Mouse (Mus musculus) cerebellum, adult (tissue): ENCODE results near the gene Fgf16.

Source experiments
- ATAC-seq: cut with Nextera tagmentation; 2 replicates; pipeline ENCODE4 v1.9.2; 2017; ENCODE audit warnings: mild to moderate bottlenecking, moderate library complexity, mixed read lengths; ENCODE audit not compliant: insufficient number of reproducible peaks, low FRiP score, low TSS enrichment

Fgf16 gene

GRCm38 (mm10) chrX:105764162-105765004 lies at the start of gene Fgf16:
TSS of gene Fgf16 (plus strand) at chrX:105764279.
- ATAC-seq, result 0 out of 2 replicates have a peak, but pooled peaks have one; percentile 10

- ATAC-seq, result no peak
Observed at GRCm38 (mm10) chrX:105714740-105715139, 49.3 kb upstream of the Fgf16 start.

- ATAC-seq, result no peak
Observed at GRCm38 (mm10) chrX:105715789-105716321, 48.2 kb upstream of the Fgf16 start.

GRCm38 (mm10) chrX:105718388-105718787 lies 45.7 kb upstream of the Fgf16 start:
- no peak for ATAC-seq

- ATAC-seq, result no peak
Observed at GRCm38 (mm10) chrX:105718943-105719342, 45.1 kb upstream of the Fgf16 start.

- ATAC-seq, result no peak
Observed at GRCm38 (mm10) chrX:105724174-105724573, 39.9 kb upstream of the Fgf16 start.

- no peak for ATAC-seq
Observed at GRCm38 (mm10) chrX:105762847-105763527, 1.1 kb upstream of the Fgf16 start.

GRCm38 (mm10) chrX:105763612-105764011 lies 467 bp upstream of the Fgf16 start:
- ATAC-seq, result 0 out of 2 replicates have a peak, but pooled peaks have one; percentile 11

GRCm38 (mm10) chrX:105765005-105765706 lies 1.1 kb downstream of the Fgf16 start:
- ATAC-seq, result no peak

- ATAC-seq, result no peak
Observed at GRCm38 (mm10) chrX:105766013-105766412, 1.9 kb downstream of the Fgf16 start.

- ATAC-seq, result no peak
Observed at GRCm38 (mm10) chrX:105767177-105767764, 3.2 kb downstream of the Fgf16 start.

GRCm38 (mm10) chrX:105767932-105768331 lies 3.9 kb downstream of the Fgf16 start:
- ATAC-seq, result no peak

GRCm38 (mm10) chrX:105773281-105773680 lies 9.2 kb downstream of the Fgf16 start:
- ATAC-seq, result no peak

- no peak for ATAC-seq
Observed at GRCm38 (mm10) chrX:105794806-105795403, 30.8 kb downstream of the Fgf16 start.

GRCm38 (mm10) chrX:105824462-105824861 lies 60.4 kb downstream of the Fgf16 start:
- ATAC-seq, result no peak
